Mouse (Mus musculus): ENCODE results near the gene Olfr1143.

The Olfr1143 gene

GRCm38 (mm10) chr2:87800292-87800691, at the start of gene Olfr1143:
Olfr1143 (plus strand) TSS chr2:87800592.
- DNase-seq (ENCODE audit: low read depth, low spot score), result no peak

- DNase-seq (ENCODE audit: low read depth, low spot score), result no peak
Observed at GRCm38 (mm10) chr2:87753891-87754290, 46.5 kb upstream of the Olfr1143 start, which contains the start of gene Olfr1141. Olfr1141 (minus strand) TSS chr2:87753991.

GRCm38 (mm10) chr2:87776143-87776542, 24.2 kb upstream of the Olfr1143 start:
- DNase-seq (ENCODE audit: low read depth, low spot score), result no peak

GRCm38 (mm10) chr2:87779183-87779582, 21.2 kb upstream of the Olfr1143 start, which contains the start of gene Olfr152:
Olfr152 (plus strand) TSS chr2:87779483.
- DNase-seq (ENCODE audit: low read depth, low spot score), result no peak

- no peak for DNase-seq (ENCODE audit: low read depth, low spot score)
Observed at GRCm38 (mm10) chr2:87809522-87809921, 9.1 kb downstream of the Olfr1143 start, which contains the start of gene Olfr1145. Olfr1145 (plus strand) TSS chr2:87809822.

- DNase-seq (ENCODE audit: low read depth, low spot score), result no peak
Observed at GRCm38 (mm10) chr2:87830233-87830632, 29.8 kb downstream of the Olfr1143 start, which contains the start of gene Olfr1148. Olfr1148 (plus strand) TSS chr2:87830533.

GRCm38 (mm10) chr2:87843693-87844092, 43.3 kb downstream of the Olfr1143 start, which contains the start of gene Olfr1150-ps1:
Olfr1150-ps1 (plus strand) TSS chr2:87843993.
- no peak for DNase-seq (ENCODE audit: low read depth, low spot score)
